In genomic region chr15:99079804-99080203, GRCm38 (mm10) we compare ENCODE assay signal across 1 mouse cellular context.
TF ChIP-seq lines count a peak whose summit lies in the region.

No protein-coding gene starts in this region.

TF ChIP-seq in MEL, 35 proteins besides CTCF, POLR2A, EP300 and RAD21:
- 0 out of 2 replicates have a peak, but pooled peaks have one; percentile 9 for TF ChIP-seq SMC3 (IDR thresholded peaks at IDR 0.05; ENCODE audit: low read depth, low read length)
- TF ChIP-seq ZKSCAN1 (IDR thresholded peaks at IDR 0.05; ENCODE audit: low read depth, low read length), result no peak
- TF ChIP-seq GABPA (IDR thresholded peaks at IDR 0.05; ENCODE audit: low read depth, low read length), result no peak
- TF ChIP-seq MAFK (IDR thresholded peaks at IDR 0.05; ENCODE audit: borderline replicate concordance, low read depth, low read length), result no peak
- no peak for TF ChIP-seq ETS1 (IDR thresholded peaks at IDR 0.05; ENCODE audit: low read depth, low read length)
- peak; percentile 51 for TF ChIP-seq ZNF384 (IDR thresholded peaks at IDR 0.05; ENCODE audit: low read depth, low read length)
- TF ChIP-seq NRF1 (IDR thresholded peaks at IDR 0.05; ENCODE audit: insufficient read depth, low read depth, low read length, poor library complexity, severe bottlenecking), result no peak
- TF ChIP-seq MXI1 (IDR thresholded peaks at IDR 0.05; ENCODE audit: low read depth, low read length), result no peak
- TF ChIP-seq RCOR1 (IDR thresholded peaks at IDR 0.05; ENCODE audit: low read depth, low read length), result no peak
- TF ChIP-seq MEF2A (IDR thresholded peaks at IDR 0.05; ENCODE audit: extremely low read depth, insufficient replicate concordance, low read depth, low read length, poor library complexity, severe bottlenecking), result no peak
- TF ChIP-seq NELFE (IDR thresholded peaks at IDR 0.05; ENCODE audit: low read depth, low read length), result no peak
- no peak for TF ChIP-seq UBTF (IDR thresholded peaks at IDR 0.05; ENCODE audit: borderline replicate concordance, insufficient read depth, low read depth, low read length)
